Mouse (Mus musculus) myocyte (in vitro differentiated cells): ENCODE measurements around the gene Tal1.

Experiments
- POLR2A ChIP-seq: IDR thresholded peaks from one replicate; pipeline ENCODE4 v1.6.1; 2011; ENCODE audit warnings: low read depth, mild to moderate bottlenecking, control low read depth, moderate library complexity; ENCODE audit not compliant: insufficient read length
- REST ChIP-seq: IDR thresholded peaks from one replicate; pipeline ENCODE4 v1.6.1; 2011; ENCODE audit warnings: mild to moderate bottlenecking, control low read depth, moderate library complexity; ENCODE audit not compliant: insufficient read depth, insufficient read length

- TF ChIP-seq REST (no peak), POLR2A (no peak)
These were observed 8.0 kb upstream of the Tal1 start for GRCm38 (mm10) chr4:115048190-115048589.
